Mouse (Mus musculus) T-helper 2 cell (primary cell): Measurements from ENCODE around the gene Ring1.
"Not testable (repeated sequence)": the region's sequence is repeated elsewhere in the genome, so short reads cannot be mapped to it uniquely, and the experiment has no call there.

Source experiments
- in situ Hi-C: fragments of 300-600 bp; cut with MboI, MseI; formaldehyde crosslinking; loops from one replicate; pipeline ENCODE4 v1.15.1; 2025; ENCODE audit warnings: high pct_unique_total_duplicates

The Ring1 gene

DNA sequence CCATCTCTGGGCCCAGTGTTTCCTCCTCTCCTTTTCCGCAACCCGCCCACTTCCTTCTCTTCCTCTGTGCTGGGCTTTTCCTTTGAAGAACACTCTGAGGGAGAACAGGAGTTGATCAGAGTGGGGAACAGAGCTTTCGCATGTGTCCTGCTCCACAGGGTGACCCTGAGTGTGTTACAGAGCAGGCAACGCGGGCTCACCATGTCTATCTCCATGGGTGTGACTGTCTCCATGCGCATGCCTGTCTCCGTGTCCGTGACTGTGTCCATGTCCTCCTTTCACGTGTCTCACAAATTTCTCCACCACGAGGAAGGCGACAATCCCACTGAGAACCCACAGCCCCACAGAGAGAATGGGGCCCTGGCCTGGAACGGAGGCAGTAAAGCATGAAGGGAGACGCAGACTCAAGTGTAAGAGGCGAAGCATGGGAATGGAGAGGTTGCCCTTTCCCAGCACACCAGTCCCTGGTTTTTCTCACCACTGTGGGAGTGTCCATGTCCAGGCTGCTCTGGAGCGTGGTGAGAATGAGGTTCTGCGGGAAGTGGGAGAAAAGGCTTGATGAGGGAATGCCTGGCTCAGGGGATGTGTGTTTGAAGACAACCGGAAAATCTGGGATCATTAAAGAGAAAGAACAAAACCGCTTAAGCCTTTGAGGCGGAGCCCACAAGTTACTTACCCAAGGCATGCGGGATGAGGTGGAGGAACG is 5.6 kb upstream of the Ring1 start:
- in situ Hi-C loops, result loop anchor here (10.0 to 25.0 kb wide), 2 partner anchors 807 to 1845 kb away; partner anchors contain the start of genes Dhx16, Dxo and Stk19

GRCm38 (mm10) chr17:34029150-34029889 is 4.8 kb upstream of the Ring1 start:
- in situ Hi-C loops, result loop anchor here (10.0 to 25.0 kb wide), 2 partner anchors 808 to 1845 kb away; partner anchors contain the start of genes Dhx16, Dxo and Stk19

- in situ Hi-C loops, result loop anchor here (10.0 to 25.0 kb wide), 2 partner anchors 809 to 1846 kb away; partner anchors contain the start of genes Dhx16, Dxo and Stk19
These were observed 4.1 kb upstream of the Ring1 start for GRCm38 (mm10) chr17:34028501-34029149.

GRCm38 (mm10) chr17:34027656-34028223 is 3.3 kb upstream of the Ring1 start, which contains the start of gene H2-Ke6:
Gene H2-Ke6 (minus strand): TSS chr17:34028060.
- in situ Hi-C loops, result loop anchor here (10.0 to 25.0 kb wide), 2 partner anchors 810 to 1847 kb away; partner anchors contain the start of genes Dhx16, Dxo and Stk19

- in situ Hi-C loops, result loop anchor here (10.0 to 25.0 kb wide), 2 partner anchors 810 to 1848 kb away; partner anchors contain the start of genes Dhx16, Dxo and Stk19
These were observed 2.6 kb upstream of the Ring1 start for GRCm38 (mm10) chr17:34026917-34027655.

GRCm38 (mm10) chr17:34026221-34026620 is 1.7 kb upstream of the Ring1 start:
- in situ Hi-C loops, result loop anchor here (10.0 to 25.0 kb wide), 2 partner anchors 811 to 1849 kb away; partner anchors contain the start of genes Dhx16, Dxo and Stk19

- in situ Hi-C loops, result loop anchor here (10.0 to 25.0 kb wide), 2 partner anchors 812 to 1849 kb away; partner anchors contain the start of genes Dhx16, Dxo and Stk19
These were observed 1.3 kb upstream of the Ring1 start for GRCm38 (mm10) chr17:34025756-34026151.

DNA sequence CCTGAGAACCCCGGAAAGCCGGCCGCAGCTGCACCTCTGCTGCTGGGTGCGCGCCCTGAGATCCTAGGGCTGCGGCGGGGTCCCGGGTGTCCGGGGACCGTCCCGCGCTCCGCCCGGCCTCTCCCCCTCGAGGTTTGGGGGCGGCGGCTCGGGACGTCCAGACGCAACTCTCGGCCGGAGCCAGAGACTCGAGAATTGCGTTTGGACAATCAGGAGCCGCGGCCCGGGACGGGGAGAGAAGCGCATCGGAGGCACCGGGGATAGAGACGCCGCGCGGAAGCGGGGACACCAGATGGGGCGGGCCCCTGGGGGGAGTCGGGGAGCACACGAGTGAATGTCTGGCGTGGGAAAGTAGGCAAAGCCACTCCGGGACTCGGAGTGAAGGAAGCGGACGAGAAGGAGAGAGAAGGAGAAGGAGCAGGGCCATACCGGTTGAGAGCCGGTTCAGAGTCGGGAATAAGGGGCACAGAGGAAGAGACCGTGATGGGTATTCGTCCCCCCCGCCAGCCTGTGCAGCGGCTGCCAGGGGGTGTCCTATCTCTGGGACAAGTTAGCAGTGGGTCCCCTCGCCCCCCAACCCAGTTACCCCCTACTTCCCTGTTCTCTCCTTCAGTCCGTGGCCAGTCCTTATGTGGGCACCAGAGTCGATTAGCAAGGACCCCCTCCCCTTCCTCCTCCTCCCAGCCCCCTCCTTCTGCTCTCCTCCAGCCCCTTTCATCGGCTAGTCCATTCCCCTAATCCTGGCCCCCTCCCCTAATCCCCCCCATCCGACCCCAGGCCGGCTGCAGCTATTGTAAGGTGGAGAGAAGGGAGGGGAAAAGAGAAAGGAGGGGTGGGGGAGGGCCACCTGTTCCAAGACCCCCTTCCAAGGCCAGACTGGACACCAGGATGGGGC is 628 bp upstream of the Ring1 start:
- in situ Hi-C loops, result loop anchor here (5.0 to 25.0 kb wide), 4 partner anchors 58 to 1850 kb away; partner anchors contain the start of genes Dhx16, Dxo and Stk19

DNA sequence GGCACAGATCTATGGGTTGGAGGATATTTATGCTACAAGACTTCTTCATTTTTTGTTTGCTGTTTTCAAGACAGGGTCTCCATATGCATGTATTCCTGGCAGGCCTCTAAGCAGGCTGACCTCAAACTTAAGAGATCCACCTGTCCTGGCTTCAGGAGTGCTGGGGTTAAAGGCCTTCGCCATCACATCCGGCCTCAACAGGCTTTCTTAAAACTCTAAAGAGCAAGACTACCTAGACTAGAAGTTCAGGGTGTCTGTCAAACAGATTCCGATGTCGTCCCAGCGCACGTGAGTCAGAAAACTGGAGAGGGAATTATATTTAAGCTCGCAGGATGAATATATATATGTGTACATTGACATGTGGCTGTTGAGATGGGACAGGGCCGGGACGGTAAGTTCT is 802 bp downstream of the Ring1 start:
- in situ Hi-C loops, result loop anchor here (5.0 to 10.0 kb wide), 3 partner anchors 56 to 1851 kb away; partner anchors contain the start of gene Dhx16

- in situ Hi-C loops, result loop anchor here (5.0 to 10.0 kb wide), 3 partner anchors 56 to 1852 kb away; partner anchors contain the start of gene Dhx16
These were observed 1.5 kb downstream of the Ring1 start for GRCm38 (mm10) chr17:34022987-34023386.

DNA sequence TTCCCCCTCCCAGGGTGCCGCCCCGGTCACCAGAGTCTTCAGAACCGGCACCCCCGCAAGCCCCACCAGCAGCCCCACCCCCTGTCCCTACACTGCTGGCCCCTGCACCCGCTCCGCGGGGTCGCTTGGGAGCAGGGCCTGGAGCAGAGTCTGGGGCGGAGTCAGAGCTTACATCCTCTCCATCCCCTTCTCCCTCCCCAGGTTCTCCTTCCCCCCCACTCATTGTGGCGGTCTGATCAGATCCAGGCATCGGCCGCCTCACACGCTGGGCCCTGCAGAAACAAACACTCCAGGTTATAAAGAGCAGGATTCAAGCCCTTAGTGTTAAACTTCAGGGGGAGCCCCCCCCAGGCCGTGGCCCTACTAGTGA is 2.1 kb downstream of the Ring1 start:
- in situ Hi-C loops, result loop anchor here (5.0 to 10.0 kb wide), 3 partner anchors 55 to 1852 kb away; partner anchors contain the start of gene Dhx16

DNA sequence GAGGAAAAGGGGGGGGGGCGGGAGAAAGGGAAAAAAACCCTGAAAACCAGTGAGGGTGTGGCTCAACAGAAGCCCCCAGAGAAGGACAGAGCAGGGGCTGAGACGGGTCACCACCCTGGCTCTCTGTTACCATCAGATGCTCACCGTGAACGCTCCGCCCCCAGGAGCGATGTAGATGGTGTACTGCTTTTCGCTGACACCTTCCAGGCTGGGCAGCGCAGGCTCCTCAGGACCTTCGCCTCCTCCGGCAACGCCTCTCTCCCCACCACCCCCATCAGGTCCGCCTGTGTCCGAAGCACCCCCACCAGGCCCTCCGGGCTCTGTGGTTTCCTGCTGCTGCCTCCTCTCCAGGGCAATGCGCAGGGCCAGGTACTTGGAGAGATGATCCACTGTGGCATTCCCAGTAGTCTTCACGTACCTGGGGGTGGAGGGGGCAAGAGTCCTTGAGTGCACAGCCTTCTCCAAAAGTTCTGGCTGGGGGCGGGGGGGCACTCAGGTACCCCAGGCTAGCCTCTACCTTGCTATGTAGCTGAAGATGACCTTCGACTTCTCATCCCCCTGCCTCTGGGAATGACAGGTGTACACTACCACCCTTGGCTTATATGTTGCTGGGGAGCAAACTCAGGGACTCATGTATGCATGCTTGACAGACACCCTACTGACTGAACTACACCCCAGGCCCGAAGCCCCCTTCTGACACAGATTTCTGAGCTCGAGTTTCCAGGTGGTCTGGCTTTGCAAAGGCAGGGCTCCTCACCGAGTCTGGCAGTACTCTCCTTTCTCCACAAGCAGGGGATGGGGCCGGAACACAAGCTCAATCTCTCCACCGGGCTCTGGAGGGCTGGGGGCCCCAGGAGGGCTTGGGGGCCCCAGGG is 2.7 kb downstream of the Ring1 start:
- in situ Hi-C loops, result loop anchor here (5.0 to 10.0 kb wide), 3 partner anchors 54 to 1853 kb away; partner anchors contain the start of gene Dhx16

DNA sequence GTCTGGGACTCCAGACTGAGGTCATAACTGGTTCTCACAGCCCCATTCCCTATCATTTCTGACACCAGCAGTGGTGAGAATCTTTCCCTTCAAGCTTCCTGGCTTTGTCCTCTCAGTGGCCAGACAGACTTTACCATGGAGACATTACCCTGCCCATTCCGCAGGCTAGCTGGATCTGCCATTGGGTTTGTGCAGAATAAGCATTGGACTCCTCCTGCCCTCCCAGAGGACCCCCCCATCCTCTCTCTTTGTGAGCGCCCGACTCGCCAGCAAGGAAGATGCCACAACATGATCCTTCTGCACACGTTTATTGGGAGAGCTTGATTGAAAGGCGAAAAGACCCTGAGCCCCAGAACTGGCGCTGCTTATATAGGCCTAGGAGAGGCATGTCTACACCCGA is 11.0 kb downstream of the Ring1 start:
- in situ Hi-C loops, result no loop called here

DNA sequence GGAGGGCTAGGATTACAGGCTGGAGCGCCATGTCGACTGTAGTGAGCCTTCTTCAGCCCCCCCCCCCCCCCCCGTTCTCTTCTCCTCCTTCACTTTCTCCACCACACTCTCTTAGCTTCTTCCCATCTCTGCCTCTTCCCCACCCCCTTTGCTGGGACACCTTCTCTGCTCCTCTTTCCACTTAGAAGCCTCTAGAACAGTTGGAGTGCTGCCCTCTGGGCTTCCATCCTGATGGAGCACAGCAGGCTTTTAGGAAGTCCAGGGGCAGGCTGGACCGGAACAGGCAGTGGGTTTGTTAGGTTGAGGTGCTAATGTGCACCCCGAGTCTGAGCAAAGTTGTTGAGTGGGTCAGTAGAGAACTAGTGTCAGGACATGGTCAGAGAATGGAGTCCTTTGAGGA is 14.3 kb downstream of the Ring1 start:
- in situ Hi-C loops, result no loop called here

- in situ Hi-C loops, result no loop called here
These were observed 17.9 kb downstream of the Ring1 start for GRCm38 (mm10) chr17:34006570-34006969.

- in situ Hi-C loops, result no loop called here
These were observed 21.1 kb downstream of the Ring1 start for GRCm38 (mm10) chr17:34003426-34003825.

GRCm38 (mm10) chr17:34000796-34001195 is 23.7 kb downstream of the Ring1 start:
- in situ Hi-C loops, result not testable (repeated sequence)

- in situ Hi-C loops, result no loop called here
These were observed 24.3 kb downstream of the Ring1 start, which contains the start of gene H2-K1 for GRCm38 (mm10) chr17:34000150-34000537. Gene H2-K1 (minus strand): TSS chr17:34000347.
